Mouse (Mus musculus) skeletal muscle tissue, adult 2 months (tissue): ENCODE data around the gene Endod1.

ENCODE experiments used
- DNase-seq: peaks from one replicate; pipeline ENCODE4 v3.0.0-alpha.2; 2012; ENCODE audit warnings: low read depth, low spot score

The Endod1 gene

DNA sequence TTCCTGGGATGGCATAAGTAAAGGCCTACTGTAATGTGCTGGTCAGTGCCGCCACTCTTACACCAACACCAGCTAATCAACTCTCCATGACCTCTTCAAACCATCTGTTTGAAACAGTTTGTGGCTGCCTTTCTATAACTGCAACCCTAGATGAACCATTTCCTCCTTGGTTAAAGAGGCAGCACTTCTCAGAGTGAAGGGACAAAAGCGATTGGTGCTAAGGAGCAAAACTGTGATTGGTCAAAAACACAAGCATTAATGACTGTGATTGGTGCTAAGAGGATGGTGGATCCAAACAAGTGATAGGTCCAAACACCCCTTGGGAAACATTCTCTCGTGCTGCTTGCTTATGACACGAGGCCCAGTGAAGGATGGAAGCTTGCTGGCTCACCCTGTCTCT lies 45.5 kb downstream of the Endod1 start:
- no peak for DNase-seq

DNA sequence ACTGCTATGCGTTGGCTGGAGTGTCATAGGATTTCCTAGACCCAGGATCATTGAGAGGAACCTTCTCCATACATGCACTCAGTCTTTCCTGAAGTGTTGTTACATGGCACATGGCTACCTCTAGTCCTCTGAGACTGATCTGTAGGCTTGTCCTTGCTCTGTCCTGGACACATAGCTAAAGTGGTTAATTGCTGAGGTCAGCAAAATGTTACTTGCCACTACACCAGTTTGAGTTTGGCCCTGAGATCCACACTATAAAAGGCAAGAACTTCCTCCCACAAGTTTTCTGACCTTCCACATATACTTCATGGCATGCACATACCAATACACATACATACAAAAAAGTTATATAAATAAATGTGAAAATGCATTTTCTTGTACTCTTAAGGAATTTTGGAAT lies 64.7 kb downstream of the Endod1 start:
- no peak for DNase-seq

GRCm38 (mm10) chr9:14314477-14314876 lies 66.8 kb downstream of the Endod1 start:
- DNase-seq = no peak

GRCm38 (mm10) chr9:14313968-14314367 lies 67.3 kb downstream of the Endod1 start:
- DNase-seq = no peak

DNA sequence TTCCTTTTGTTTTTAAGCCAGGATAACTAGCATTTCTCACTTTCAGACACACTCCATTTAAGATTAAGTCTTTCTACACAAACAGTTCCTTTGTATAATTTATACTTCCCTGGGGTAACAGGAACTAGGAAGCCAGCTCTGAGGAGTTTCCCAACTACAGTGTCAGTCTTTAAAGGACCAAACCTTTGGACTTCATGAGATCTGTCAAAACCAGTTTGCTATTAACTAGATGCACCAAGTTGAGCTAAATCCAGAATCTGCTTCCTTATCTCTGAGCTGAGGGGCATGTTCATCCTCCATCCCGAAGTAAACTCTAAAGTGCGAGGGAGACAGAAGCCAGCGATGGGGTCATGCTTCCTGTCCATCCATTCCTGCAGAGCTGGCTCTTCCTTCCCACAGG lies 74.0 kb downstream of the Endod1 start:
- no peak for DNase-seq

DNA sequence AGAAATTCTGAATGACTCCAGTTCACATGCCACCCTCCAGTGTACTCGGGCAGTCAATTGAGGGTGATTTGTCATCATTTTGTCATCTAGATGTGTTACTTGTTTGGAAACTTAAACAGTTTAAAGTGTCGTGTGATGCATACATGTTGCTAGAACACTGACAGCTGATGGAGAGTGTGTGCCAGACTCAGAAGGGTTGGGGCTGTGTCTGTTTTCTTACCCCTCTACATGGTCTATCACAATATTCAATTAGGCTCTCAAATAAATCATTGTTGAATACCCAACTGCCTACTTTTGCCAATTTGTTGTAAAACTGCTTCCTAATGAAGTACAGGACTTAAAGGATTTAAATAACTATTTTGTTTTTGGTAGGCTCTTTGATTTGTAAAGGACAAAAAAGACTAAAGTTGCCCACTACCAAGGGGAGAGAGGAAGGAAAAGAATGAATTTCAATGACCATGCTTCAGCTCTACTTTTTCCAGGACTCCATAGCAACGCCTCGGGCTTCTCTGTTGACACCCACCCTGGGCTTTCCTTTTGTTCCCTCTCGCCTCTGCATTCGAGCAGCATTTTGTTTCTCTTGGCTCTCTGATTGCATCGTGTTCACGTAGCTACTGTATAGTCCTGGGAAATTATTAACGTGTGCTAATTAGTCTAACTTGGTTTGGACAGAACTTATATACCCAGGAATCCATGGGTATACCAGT lies 76.9 kb downstream of the Endod1 start:
- DNase-seq = no peak
